Mouse (Mus musculus): ENCODE data around the gene Ints11.

GRCm38 (mm10) chr4:155891011-155891471 is 21.7 kb downstream of the Ints11 start:
- no peak for TF ChIP-seq MAX (IDR thresholded peaks at IDR 0.05; ENCODE audit: low read depth)
- TF ChIP-seq POLR2A (IDR thresholded peaks at IDR 0.05; ENCODE audit: insufficient read length, low read depth), result no peak
